Mouse (Mus musculus) midbrain, embryonic 16.5 days (tissue): Measurements from ENCODE around the gene Tmem98. TPM values are rescaled to one million over a fixed set of nuclear protein-coding genes. Genes with fewer than 3 reads are reported as not detected.

Source experiments
- ATAC-seq: fragments of 200-750 bp; cut with Nextera tagmentation; 2 replicates; pipeline ENCODE4 v1.8.0; 2017; ENCODE audit warnings: moderate TSS enrichment
- H3K27ac ChIP-seq: fragments of 300-500 bp; sonication (generic); 2 replicates; pipeline ENCODE4 v1.5.1; 2014; ENCODE audit warnings: mild to moderate bottlenecking, low read length, mixed read lengths
- H3K27me3 ChIP-seq: fragments of 300-500 bp; sonication (generic); 2 replicates; pipeline ENCODE4 v1.6.1; 2014; ENCODE audit warnings: low read depth, low read length, mixed read lengths; ENCODE audit not compliant: control insufficient read depth, insufficient read depth
- H3K36me3 ChIP-seq: fragments of 300-500 bp; sonication (generic); 2 replicates; pipeline ENCODE4 v1.6.1; 2014; ENCODE audit warnings: mild to moderate bottlenecking, low read length, moderate library complexity, mixed read lengths; ENCODE audit not compliant: control insufficient read depth, insufficient read depth
- H3K4me1 ChIP-seq: fragments of 300-500 bp; sonication (generic); 2 replicates; pipeline ENCODE4 v1.6.1; 2014; ENCODE audit warnings: mild to moderate bottlenecking, low read length, mixed read lengths; ENCODE audit not compliant: control insufficient read depth, insufficient read depth
- H3K4me2 ChIP-seq: fragments of 300-500 bp; sonication (generic); 2 replicates; pipeline ENCODE4 v1.6.1; 2014; ENCODE audit warnings: mild to moderate bottlenecking, low read length, mixed read lengths
- H3K4me3 ChIP-seq: fragments of 300-500 bp; sonication (generic); 2 replicates; pipeline ENCODE4 v1.5.1; 2014; ENCODE audit warnings: low read depth, mild to moderate bottlenecking, low read length, moderate library complexity, mixed read lengths
- H3K9ac ChIP-seq: fragments of 300-500 bp; sonication (generic); 2 replicates; pipeline ENCODE4 v1.6.1; 2014; ENCODE audit warnings: low read depth, low read length, mixed read lengths
- H3K9me3 ChIP-seq: fragments of 300-500 bp; sonication (generic); replicated peaks from 2 replicates; pipeline ENCODE4 v1.6.1; 2014; ENCODE audit warnings: mild to moderate bottlenecking, low read length, mixed read lengths; ENCODE audit not compliant: control insufficient read depth, poor library complexity, severe bottlenecking
- WGBS: fragments of 180-500 bp; shearing (Covaris S2); extraction: QIAGEN DNeasy Blood & Tissue Kit; methylation state at CpG from one replicate; pipeline ENCODE4 v1.1.7; 2014; 5-methylcytosine and 5-hydroxymethylcytosine counted together
- polyA plus RNA-seq: library from polyadenylated mRNA; unstranded; fragments of >200 nt; fragmentation: Nextera tagmentation; extraction: Ambion mirVana; gene quantifications from 2 replicates; pipeline ENCODE4 v1.2.1, GENCODE M21; 2015

Gene Tmem98
- polyA plus RNA-seq: 18.6 and 19.6 TPM in 2 replicates

GRCm38 (mm10) chr11:80809993-80810821 lies at the start of gene Tmem98:
Gene Tmem98, plus strand, starts transcription at chr11:80810175.
- H3K27me3 ChIP-seq: no peaks in the 10 kb centered on the region
- H3K9ac ChIP-seq: peak within 1 kb of the TSS; percentile 72
- no peak within 1 kb of the TSS for H3K27ac ChIP-seq
- peaks cover 14% of the 10 kb centered on the region for H3K4me1 ChIP-seq
- peak within 1 kb of the TSS; percentile 95 for H3K4me2 ChIP-seq
- peak; percentile 72 for ATAC-seq
- no peaks in the 10 kb centered on the region for H3K36me3 ChIP-seq
- WGBS: under 1% methylated on average over 45 of the region's 54 CpGs
- peak within 1 kb of the TSS; percentile 55 for H3K4me3 ChIP-seq
- no peaks in the 10 kb centered on the region for H3K9me3 ChIP-seq

- Histone ChIP-seq H3K4me1 (no peaks in the 10 kb centered on the region), H3K27ac (no peak overlapping the region), H3K27me3 (no peaks in the 10 kb centered on the region), H3K4me3 (no peak overlapping the region), H3K9ac (no peak overlapping the region), H3K9me3 (no peaks in the 10 kb centered on the region), H3K4me2 (no peak overlapping the region), H3K36me3 (no peaks in the 10 kb centered on the region)
- 89% methylated on average over 3 of the region's 3 CpGs for WGBS
- ATAC-seq: no peak
Observed at GRCm38 (mm10) chr11:80761285-80761974, 48.5 kb upstream of the Tmem98 start.

DNA sequence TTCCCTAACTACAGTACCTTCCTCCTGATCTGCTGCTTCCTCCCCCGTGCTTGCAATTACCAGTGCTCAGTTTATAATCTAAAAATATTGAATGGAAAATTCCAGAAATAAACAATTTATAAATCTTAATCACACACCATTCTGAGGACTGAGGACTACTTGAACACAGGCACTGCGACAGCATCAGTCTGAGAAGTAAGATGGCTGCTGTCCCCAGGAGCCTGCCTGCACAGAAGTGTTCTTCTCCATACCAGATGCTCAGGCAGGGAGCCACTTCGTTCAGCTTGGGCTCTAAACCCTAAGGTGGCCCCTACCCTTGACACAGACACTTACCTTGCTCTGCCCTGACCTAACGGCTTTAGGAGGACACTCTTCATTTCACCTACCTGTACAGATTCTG lies 47.9 kb upstream of the Tmem98 start:
- WGBS: 78% methylated on average over 4 of the region's 4 CpGs
- H3K9me3 ChIP-seq: no peaks in the 10 kb centered on the region
- no peak for ATAC-seq
- H3K4me2 ChIP-seq: no peak overlapping the region
- no peak overlapping the region for H3K27ac ChIP-seq
- H3K27me3 ChIP-seq: no peaks in the 10 kb centered on the region
- H3K36me3 ChIP-seq: no peaks in the 10 kb centered on the region
- H3K4me3 ChIP-seq: no peak overlapping the region
- no peak overlapping the region for H3K9ac ChIP-seq
- no peaks in the 10 kb centered on the region for H3K4me1 ChIP-seq

- Histone ChIP-seq H3K4me2 (no peak overlapping the region), H3K9ac (no peak overlapping the region), H3K27ac (no peak overlapping the region), H3K27me3 (no peaks in the 10 kb centered on the region), H3K4me1 (no peaks in the 10 kb centered on the region), H3K36me3 (no peaks in the 10 kb centered on the region), H3K4me3 (no peak overlapping the region), H3K9me3 (no peaks in the 10 kb centered on the region)
- WGBS: 90% methylated on average over 4 of the region's 4 CpGs
- no peak for ATAC-seq
Observed at GRCm38 (mm10) chr11:80766068-80766467, 43.9 kb upstream of the Tmem98 start.

DNA sequence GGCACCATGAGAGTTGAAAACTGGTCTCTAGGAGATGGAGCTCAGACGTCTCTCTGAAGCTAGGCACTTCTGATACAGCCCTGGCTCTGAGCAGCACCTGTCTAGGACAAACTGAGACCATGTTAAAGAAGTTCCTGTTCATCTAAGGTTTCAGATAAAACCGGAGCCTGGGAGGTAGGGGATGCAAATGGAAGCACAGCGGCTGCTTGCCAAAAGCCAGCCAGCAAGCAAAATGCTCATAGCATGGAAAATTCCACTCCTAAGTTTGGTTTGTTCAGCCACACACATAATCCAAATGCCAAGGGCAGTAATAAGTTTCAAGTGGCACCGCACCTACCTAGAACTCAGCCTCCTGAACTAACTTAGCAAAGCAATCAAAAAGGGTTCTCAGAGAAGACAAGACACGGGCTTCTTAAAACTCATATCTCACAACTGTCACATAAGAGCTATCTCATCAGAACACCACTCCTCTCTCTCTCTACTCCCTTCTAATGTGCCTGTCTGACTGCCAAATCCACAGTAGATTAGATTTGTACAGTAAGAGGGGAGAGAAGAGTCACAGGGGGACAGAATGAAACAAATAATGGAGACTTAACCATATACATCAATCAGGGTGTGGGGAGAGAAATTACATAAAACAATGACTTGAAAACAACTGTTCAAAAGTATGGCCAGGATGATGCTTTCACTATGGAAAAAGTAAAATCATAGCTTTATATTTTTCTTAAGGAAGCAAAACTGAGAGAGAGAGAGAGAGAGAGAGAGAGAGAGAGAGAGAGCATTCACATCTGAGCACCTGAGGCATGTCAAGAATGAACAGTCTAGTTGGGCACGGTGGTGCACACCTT lies 43.3 kb upstream of the Tmem98 start:
- Histone ChIP-seq H3K4me1 (no peaks in the 10 kb centered on the region), H3K4me2 (no peak overlapping the region), H3K4me3 (no peak overlapping the region), H3K27me3 (no peaks in the 10 kb centered on the region), H3K9me3 (no peaks in the 10 kb centered on the region), H3K36me3 (no peaks in the 10 kb centered on the region), H3K9ac (no peak overlapping the region), H3K27ac (no peak overlapping the region)
- ATAC-seq: no peak
- WGBS: 91% methylated on average over 6 of the region's 6 CpGs

DNA sequence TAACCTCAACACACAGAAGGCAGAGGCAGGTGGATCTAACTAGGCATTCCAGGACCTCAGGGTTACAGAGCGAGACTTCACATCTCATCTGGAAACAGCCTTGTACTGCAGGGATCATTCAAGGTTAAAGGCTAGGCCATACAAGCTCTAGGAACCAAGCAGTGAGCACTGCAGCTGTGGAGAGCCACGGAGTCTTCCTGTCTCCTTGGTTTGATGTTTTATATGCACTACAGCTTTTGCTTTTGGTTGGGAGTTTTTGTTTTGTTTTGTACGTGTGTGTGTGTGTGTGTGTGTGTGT lies 42.7 kb upstream of the Tmem98 start:
- Histone ChIP-seq H3K4me3 (no peak overlapping the region), H3K36me3 (no peaks in the 10 kb centered on the region), H3K9me3 (no peaks in the 10 kb centered on the region), H3K27ac (no peak overlapping the region), H3K4me1 (no peaks in the 10 kb centered on the region), H3K27me3 (no peaks in the 10 kb centered on the region), H3K4me2 (no peak overlapping the region), H3K9ac (no peak overlapping the region)
- 77% methylated on average over 3 of the region's 3 CpGs for WGBS
- no peak for ATAC-seq

GRCm38 (mm10) chr11:80771186-80771585 lies 38.8 kb upstream of the Tmem98 start:
- 89% methylated on average over 3 of the region's 3 CpGs for WGBS
- Histone ChIP-seq H3K27ac (no peak overlapping the region), H3K4me3 (no peak overlapping the region), H3K9ac (no peak overlapping the region), H3K9me3 (no peaks in the 10 kb centered on the region), H3K4me2 (no peak overlapping the region), H3K27me3 (no peaks in the 10 kb centered on the region), H3K4me1 (no peaks in the 10 kb centered on the region), H3K36me3 (no peaks in the 10 kb centered on the region)
- no peak for ATAC-seq

DNA sequence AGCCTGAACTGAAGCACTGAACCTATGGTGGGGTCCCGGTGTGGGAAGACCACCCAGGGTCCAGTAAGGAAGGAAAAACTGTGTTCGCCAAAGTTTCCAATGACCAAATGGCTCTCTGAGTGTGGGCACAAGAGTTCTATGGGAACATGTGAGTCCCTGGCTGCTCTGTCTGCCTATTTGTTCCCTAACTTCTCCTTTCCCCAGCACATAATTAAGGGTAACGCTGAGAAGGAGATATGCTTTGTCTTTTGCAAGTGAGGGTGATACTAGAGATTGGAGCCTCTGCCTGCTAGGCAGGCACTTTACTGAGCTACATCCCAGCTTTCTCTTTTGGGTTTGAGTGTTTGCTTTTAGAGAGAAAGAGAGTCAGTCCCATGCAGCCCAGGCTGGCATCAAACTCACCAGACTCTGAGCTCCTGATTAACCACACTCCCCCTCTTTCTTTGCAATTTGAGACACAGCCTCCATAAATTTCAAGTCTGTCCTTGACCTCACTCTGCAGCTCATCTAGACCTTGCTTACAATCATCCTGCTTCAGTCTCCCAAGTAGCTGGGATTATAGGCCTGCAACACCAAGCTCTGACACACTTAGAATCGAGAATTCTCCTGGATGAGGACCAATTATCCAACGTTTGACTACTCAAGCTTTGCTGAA lies 38.3 kb upstream of the Tmem98 start:
- Histone ChIP-seq H3K9ac (no peak overlapping the region), H3K9me3 (no peaks in the 10 kb centered on the region), H3K27ac (no peak overlapping the region), H3K4me3 (no peak overlapping the region), H3K36me3 (no peaks in the 10 kb centered on the region), H3K4me1 (no peaks in the 10 kb centered on the region), H3K4me2 (no peak overlapping the region), H3K27me3 (no peaks in the 10 kb centered on the region)
- ATAC-seq: no peak
- 79% methylated on average over 5 of the region's 5 CpGs for WGBS
